Mouse (Mus musculus) stomach, postnatal 0 days (tissue): ENCODE data around the gene Camk1. TPM values are rescaled to one million over a fixed set of nuclear protein-coding genes. Genes with fewer than 3 reads are reported as not detected.

Experiments used
- ATAC-seq: fragments of 200-750 bp; cut with Nextera tagmentation; 2 replicates; pipeline ENCODE4 v1.8.0; 2017; ENCODE audit not compliant: low FRiP score, low TSS enrichment
- DNase-seq: peaks from one replicate; pipeline ENCODE4 v3.0.0-alpha.2; 2016; ENCODE audit warnings: low spot score
- H3K27ac ChIP-seq: fragments of 300-500 bp; sonication (generic); replicated peaks from 2 replicates; pipeline ENCODE4 v1.5.1; 2014; ENCODE audit warnings: mild to moderate bottlenecking, control low read depth
- H3K27me3 ChIP-seq: fragments of 300-500 bp; sonication (generic); 2 replicates; pipeline ENCODE4 v1.6.1; 2014; ENCODE audit warnings: low read length; ENCODE audit not compliant: control insufficient read depth, insufficient read depth
- H3K36me3 ChIP-seq: fragments of 300-500 bp; sonication (generic); 2 replicates; pipeline ENCODE4 v1.6.1; 2014; ENCODE audit warnings: low read length, mixed read lengths; ENCODE audit not compliant: control insufficient read depth, insufficient read depth
- H3K4me1 ChIP-seq: fragments of 300-500 bp; sonication (generic); replicated peaks from 2 replicates; pipeline ENCODE4 v1.6.1; 2014; ENCODE audit warnings: antibody characterized with exemption; ENCODE audit not compliant: control insufficient read depth, insufficient read depth
- H3K4me2 ChIP-seq: fragments of 300-500 bp; sonication (generic); replicated peaks from 2 replicates; pipeline ENCODE4 v1.6.1; 2014; ENCODE audit warnings: low read depth, mild to moderate bottlenecking, control low read depth, moderate library complexity
- H3K4me3 ChIP-seq: fragments of 300-500 bp; sonication (generic); 2 replicates; pipeline ENCODE4 v1.5.1; 2014; ENCODE audit warnings: low read depth, low read length, control low read depth
- H3K9ac ChIP-seq: fragments of 300-500 bp; sonication (generic); 2 replicates; pipeline ENCODE4 v1.6.1; 2014; ENCODE audit warnings: mild to moderate bottlenecking, low read length, control low read depth, mixed read lengths
- H3K9me3 ChIP-seq: fragments of 300-500 bp; sonication (generic); 2 replicates; pipeline ENCODE4 v1.6.1; 2016; ENCODE audit warnings: low read length; ENCODE audit not compliant: control insufficient read depth
- CTCF ChIP-seq: IDR thresholded peaks from 2 replicates; pipeline ENCODE4 v1.5.1; 2016; ENCODE audit warnings: antibody characterized with exemption, low read depth, mild to moderate bottlenecking, moderate library complexity
- EP300 ChIP-seq: optimal IDR thresholded peaks from 2 replicates; pipeline ENCODE3; 2016; ENCODE audit warnings: antibody characterized with exemption
- WGBS: fragments of 180-500 bp; shearing (Covaris S2); extraction: QIAGEN DNeasy Blood & Tissue Kit; methylation state at CpG from one replicate; pipeline ENCODE4 v1.1.7; 2014; 5-methylcytosine and 5-hydroxymethylcytosine counted together
- polyA plus RNA-seq: library from polyadenylated mRNA; unstranded; fragments of >200 nt; fragmentation: Nextera tagmentation; extraction: Ambion mirVana; gene quantifications from 2 replicates; pipeline ENCODE4 v1.2.1, GENCODE M21; 2015

Camk1 gene
- polyA plus RNA-seq = 52.7 and 52.9 TPM in 2 replicates

DNA sequence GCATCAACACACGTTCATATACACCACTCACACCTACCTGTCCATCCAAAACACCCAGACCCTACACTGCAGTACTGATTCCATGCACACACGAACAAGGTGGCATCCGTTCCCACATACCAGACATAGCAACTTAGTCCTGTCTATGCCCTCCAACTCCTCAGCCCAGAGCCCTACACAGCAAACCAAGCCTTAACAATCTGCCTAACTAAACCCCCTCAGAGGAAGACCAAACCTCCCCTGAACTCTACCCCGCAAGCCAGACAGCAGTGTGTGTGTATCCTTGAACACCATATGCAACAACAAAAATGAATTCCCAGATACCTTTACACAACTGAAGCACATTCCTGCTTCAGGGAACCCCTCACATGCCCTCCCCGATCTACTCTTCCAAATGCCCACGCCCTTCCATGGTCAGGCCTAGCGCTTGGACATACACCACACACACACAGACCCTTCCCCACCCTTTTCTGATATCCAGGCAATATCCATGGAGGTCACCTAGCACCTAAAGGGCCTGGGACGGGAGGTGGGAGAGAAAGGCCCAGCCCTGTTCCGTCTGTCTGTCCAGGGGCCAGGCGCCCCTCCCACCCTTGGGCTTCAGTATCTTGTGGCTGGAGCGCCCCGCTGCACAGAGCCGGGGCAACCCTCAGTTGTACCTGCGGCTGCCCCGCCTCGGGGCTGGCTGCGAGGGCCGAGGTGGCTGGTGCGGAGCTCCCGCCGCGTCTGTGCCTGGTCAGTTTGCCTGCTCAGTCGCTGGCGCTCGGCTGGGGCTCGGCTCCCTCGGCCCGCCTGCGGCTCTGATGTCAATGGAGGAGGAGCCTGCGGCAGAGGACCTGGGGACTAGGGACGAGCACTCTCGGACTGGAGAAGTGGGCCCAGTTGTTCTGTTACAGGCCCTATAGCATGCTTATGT lies at the start of gene Camk1:
TSS of gene Camk1 (minus strand) at position 808 of the 916 bp plus-strand sequence.
- DNase-seq (peak; percentile 84), ATAC-seq (peak; percentile 84)
- peak within 1 kb of the TSS; percentile 83 for H3K9ac ChIP-seq
- H3K4me2 ChIP-seq = peak within 1 kb of the TSS; percentile 84
- H3K4me1 ChIP-seq = peaks cover 5% of the 10 kb centered on the region; the same call in 1 of the 2 replicates
- no peaks in the 10 kb centered on the region for H3K36me3 ChIP-seq
- no peaks in the 10 kb centered on the region for H3K27me3 ChIP-seq
- peak within 1 kb of the TSS; percentile 59; the same call in 1 of the 2 replicates for H3K27ac ChIP-seq
- 9% methylated on average over 32 of the region's 32 CpGs for WGBS
- H3K9me3 ChIP-seq = no peaks in the 10 kb centered on the region
- no peak for TF ChIP-seq EP300
- TF ChIP-seq CTCF = 0 out of 2 replicates have a peak, but pooled peaks have one; percentile 4
- peak within 1 kb of the TSS; percentile 66 for H3K4me3 ChIP-seq

GRCm38 (mm10) chr6:113392387-113393071 lies 48.7 kb upstream of the Camk1 start:
- WGBS = 4% methylated on average over 51 of the region's 51 CpGs
- Histone ChIP-seq H3K27me3 (no peaks in the 10 kb centered on the region), H3K4me3 (peak overlapping the region; percentile 46), H3K9ac (peak overlapping the region; percentile 61), H3K9me3 (no peaks in the 10 kb centered on the region), H3K27ac (no peak overlapping the region), H3K4me1 (peaks cover 3% of the 10 kb centered on the region; the same call in 1 of the 2 replicates), H3K36me3 (peaks cover 23% of the 10 kb centered on the region), H3K4me2 (peak overlapping the region; percentile 86)
- peak; percentile 74 for ATAC-seq
- TF ChIP-seq EP300 (no peak), CTCF (no peak)
- peak; percentile 60 for DNase-seq

GRCm38 (mm10) chr6:113392015-113392386 lies 48.2 kb upstream of the Camk1 start:
- peak overlapping the region; percentile 61 for H3K9ac ChIP-seq
- H3K27me3 ChIP-seq = no peaks in the 10 kb centered on the region
- no peak for TF ChIP-seq CTCF
- TF ChIP-seq EP300 = no peak
- peak overlapping the region; percentile 46 for H3K4me3 ChIP-seq
- H3K9me3 ChIP-seq = no peaks in the 10 kb centered on the region
- DNase-seq (no peak), ATAC-seq (no peak)
- H3K4me1 ChIP-seq = peaks cover 3% of the 10 kb centered on the region; the same call in 1 of the 2 replicates
- 25% methylated on average over 10 of the region's 10 CpGs for WGBS
- peak overlapping the region; percentile 86 for H3K4me2 ChIP-seq
- no peak overlapping the region for H3K27ac ChIP-seq
- H3K36me3 ChIP-seq = peaks cover 25% of the 10 kb centered on the region

GRCm38 (mm10) chr6:113390715-113391114 lies 46.9 kb upstream of the Camk1 start:
- Histone ChIP-seq H3K27ac (no peak overlapping the region), H3K9me3 (no peaks in the 10 kb centered on the region), H3K4me2 (no peak overlapping the region), H3K36me3 (peaks cover 26% of the 10 kb centered on the region), H3K4me1 (peaks cover 3% of the 10 kb centered on the region; the same call in 1 of the 2 replicates), H3K4me3 (no peak overlapping the region), H3K9ac (no peak overlapping the region), H3K27me3 (no peaks in the 10 kb centered on the region)
- TF ChIP-seq EP300 (no peak), CTCF (no peak)
- no peak for DNase-seq
- ATAC-seq = no peak
- 79% methylated on average over 3 of the region's 3 CpGs for WGBS

- H3K36me3 ChIP-seq = peaks cover 34% of the 10 kb centered on the region
- DNase-seq (no peak), ATAC-seq (no peak)
- no peak within 1 kb of the TSS for H3K4me3 ChIP-seq
- no peak for TF ChIP-seq EP300
- TF ChIP-seq CTCF = no peak
- H3K9me3 ChIP-seq = no peaks in the 10 kb centered on the region
- H3K9ac ChIP-seq = no peak within 1 kb of the TSS
- H3K27ac ChIP-seq = no peak within 1 kb of the TSS
- no peak within 1 kb of the TSS for H3K4me2 ChIP-seq
- peaks cover 3% of the 10 kb centered on the region; the same call in 1 of the 2 replicates for H3K4me1 ChIP-seq
- 60% methylated on average over 8 of the region's 8 CpGs for WGBS
- H3K27me3 ChIP-seq = no peaks in the 10 kb centered on the region
Measured at GRCm38 (mm10) chr6:113388960-113389359, 45.2 kb upstream of the Camk1 start, which contains the start of gene Ttll3. Gene Ttll3, plus strand, starts transcription at chr6:113389260.
